ENCODE assay signal across 9 mouse cellular contexts in genomic region chr13:41336260-41336659, GRCm38 (mm10).
A peak's percentile ranks its signal among the peaks of the same experiment; 100 is the strongest.
DNase-seq lines count a peak whose midpoint lies in the region; ATAC-seq and TF ChIP-seq lines count a peak whose summit lies in the region.
"Had no signal": no experiment of that assay in that cellular context is flagged by ENCODE, and none has a peak within 500 bp of the region (broad histone marks: within the 10 kb centered on the region; RNA-seq: fewer than 3 reads in every experiment).

No protein-coding gene starts in this region.

- 36% methylated on average over 6 of the region's 6 CpGs for WGBS in intestine, embryonic 15.5 days
- WGBS in thymus, adult 2 months, result 90% methylated on average over 6 of the region's 6 CpGs

- no peak overlapping the region for H3K9ac ChIP-seq in intestine, embryonic 15.5 days

- H3K4me3 ChIP-seq in intestine, embryonic 15.5 days (replicated peaks), result no peak overlapping the region
- H3K4me3 ChIP-seq in thymus, adult 2 months (ENCODE audit: control insufficient read depth, insufficient read depth, low read length), result no peak overlapping the region
- H3K4me3 ChIP-seq: megakaryocyte, embryonic 14.5 days had no signal

- ATAC-seq in intestine, embryonic 15.5 days, result peak; percentile 60
- no peak for ATAC-seq in activated CD4-positive, CD25-positive, alpha-beta regulatory T cell, adult 4 months

- H3K27ac ChIP-seq in intestine, embryonic 15.5 days, result peak overlapping the region; percentile 67
- H3K27ac ChIP-seq in thymus, adult 2 months (ENCODE audit: control insufficient read depth, insufficient read depth, low read length), result no peak overlapping the region

- intact Hi-C loops in left cerebral cortex, postnatal 14 days (cut with DNase I), result no loop called here

- no peak for TF ChIP-seq CTCF in thymus, adult 2 months (IDR thresholded peaks at IDR 0.05; ENCODE audit: borderline replicate concordance, control insufficient read depth, extremely low read depth, insufficient read depth, low read length, poor library complexity)

- no peak for TF ChIP-seq POLR2A in thymus, adult 2 months (IDR thresholded peaks at IDR 0.05; ENCODE audit: control insufficient read depth, extremely low read depth, insufficient read depth, low read length, poor library complexity)

- 0 out of 2 replicates have a peak overlapping the region, but pooled peaks have one; percentile 19 for H3K4me2 ChIP-seq in intestine, embryonic 15.5 days (replicated peaks)

- H3K27me3 ChIP-seq in intestine, embryonic 15.5 days (replicated peaks), result no peaks in the 10 kb centered on the region
- no peaks in the 10 kb centered on the region for H3K27me3 ChIP-seq in thymus, adult 2 months (ENCODE audit: control insufficient read depth, insufficient read depth, low read length)

- H3K36me3 ChIP-seq in intestine, embryonic 15.5 days, result peaks cover 3% of the 10 kb centered on the region; the same call in 1 of the 2 replicates
- peaks cover 13% of the 10 kb centered on the region; the same call in 1 of the 2 replicates for H3K36me3 ChIP-seq in thymus, adult 2 months (ENCODE audit: control insufficient read depth, insufficient read depth, low read length)

- DNase-seq in adrenal gland, adult 2 months, result peak; percentile 92
- DNase-seq in gastrocnemius, adult 18-20 months (ENCODE audit: low spot score), result peak; percentile 70
- peak; percentile 81 for DNase-seq in lung, postnatal 10 days
- DNase-seq in right cerebral cortex, adult 18-20 months, result no peak
- no peak for DNase-seq in thymus, adult 2 months
- no peak for DNase-seq in left cerebral cortex, postnatal 14 days (ENCODE audit: low spot score in 2 of 2)

- H3K4me1 ChIP-seq in intestine, embryonic 15.5 days (replicated peaks), result peaks cover 44% of the 10 kb centered on the region
- H3K4me1 ChIP-seq in thymus, adult 2 months (replicated peaks; ENCODE audit: control insufficient read depth, insufficient read depth, low read length), result no peaks in the 10 kb centered on the region
- H3K4me1 ChIP-seq: megakaryocyte, embryonic 14.5 days had no signal

- H3K9me3 ChIP-seq in intestine, embryonic 15.5 days, result no peaks in the 10 kb centered on the region
- H3K9me3 ChIP-seq: megakaryocyte, embryonic 14.5 days had no signal

Comparison
In these comparisons a context has a peak if more than half of its experiments do, and no peak if none do; other contexts are left out.
1. DNase-seq: peak in adrenal gland, adult 2 months (single experiment), gastrocnemius, adult 18-20 months (single experiment) and lung, postnatal 10 days (single experiment); none in right cerebral cortex, adult 18-20 months (single experiment), thymus, adult 2 months (single experiment) and left cerebral cortex, postnatal 14 days (0 of 2).